Mouse (Mus musculus): ENCODE measurements around the gene Slc25a30. TPM values are rescaled to one million over a fixed set of nuclear protein-coding genes. Genes with fewer than 3 reads are reported as not detected.

The Slc25a30 gene
- polyA plus RNA-seq, 1 experiment from 2014 or later = 6.1 TPM

DNA sequence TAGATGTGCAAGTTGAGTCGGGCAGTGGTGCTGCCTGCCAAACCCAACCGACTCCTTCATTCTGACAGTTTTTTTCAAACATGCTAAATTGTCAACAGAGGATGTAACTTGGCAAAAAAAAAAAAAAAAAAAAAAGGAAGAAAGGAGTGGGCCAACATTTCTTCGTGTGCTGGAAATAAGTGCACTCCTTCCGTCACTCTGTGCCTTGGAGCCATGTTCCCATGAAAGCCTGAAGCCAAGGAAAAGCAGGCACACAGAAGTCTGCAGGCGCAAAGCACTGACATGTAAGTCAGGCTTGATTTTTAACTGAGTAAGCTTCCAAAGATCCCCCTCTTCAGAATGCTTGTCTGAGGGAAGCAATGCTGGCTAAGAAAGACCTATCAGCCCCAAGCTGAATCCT, 74.2 kb downstream of the Slc25a30 start:
- no peaks in the 10 kb centered on the region; the same call in none of the 2 replicates for H3K36me3 ChIP-seq (replicated peaks; ENCODE audit: control insufficient read depth, insufficient read depth, low read depth, low read length)
- H3K9me3 ChIP-seq (replicated peaks; ENCODE audit: control insufficient read depth, low read length) = no peaks in the 10 kb centered on the region
- no peak overlapping the region for H3K4me3 ChIP-seq (ENCODE audit: low read depth, low read length)
- H3K27ac ChIP-seq (replicated peaks; ENCODE audit: low read depth, low read length) = no peak overlapping the region
- ATAC-seq (replicated peaks; ENCODE audit: insufficient number of reproducible peaks, low FRiP score, low TSS enrichment, low read depth) (no peak), DNase-seq (ENCODE audit: low spot score) (no peak)
- H3K4me1 ChIP-seq (ENCODE audit: control insufficient read depth, insufficient read depth, low read length) = no peaks in the 10 kb centered on the region
- 90% methylated on average over 5 of the region's 5 CpGs for WGBS
- H3K4me2 ChIP-seq (ENCODE audit: low read depth, low read length) = no peak overlapping the region
- H3K9ac ChIP-seq (replicated peaks; ENCODE audit: low read length) = no peak overlapping the region
- no peaks in the 10 kb centered on the region for H3K27me3 ChIP-seq (ENCODE audit: control insufficient read depth, insufficient read depth, low read length)

DNA sequence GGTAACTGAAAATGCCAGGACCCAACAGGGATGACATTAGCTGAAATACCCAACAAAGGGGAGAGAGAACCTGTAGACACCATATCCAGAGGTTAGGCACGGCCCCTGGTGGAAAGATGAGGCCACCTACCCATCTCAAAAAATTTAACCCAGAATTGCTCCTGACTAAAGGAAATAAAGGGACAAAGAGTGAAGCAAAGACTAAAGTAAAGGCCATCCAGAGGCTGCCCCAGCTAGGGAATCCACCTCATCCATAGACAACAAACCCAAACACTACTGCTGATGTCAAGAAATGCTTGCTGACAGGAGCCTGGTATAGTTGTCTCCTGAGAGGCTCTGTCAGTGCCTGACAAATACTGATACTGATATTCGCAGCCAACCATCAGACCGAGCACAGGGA, 75.1 kb downstream of the Slc25a30 start:
- H3K9me3 ChIP-seq (replicated peaks; ENCODE audit: control insufficient read depth, low read length) = no peaks in the 10 kb centered on the region
- H3K9ac ChIP-seq (replicated peaks; ENCODE audit: low read length) = no peak overlapping the region
- H3K36me3 ChIP-seq (replicated peaks; ENCODE audit: control insufficient read depth, insufficient read depth, low read depth, low read length) = no peaks in the 10 kb centered on the region; the same call in none of the 2 replicates
- H3K4me2 ChIP-seq (ENCODE audit: low read depth, low read length) = no peak overlapping the region
- no peak overlapping the region for H3K27ac ChIP-seq (replicated peaks; ENCODE audit: low read depth, low read length)
- H3K4me3 ChIP-seq (ENCODE audit: low read depth, low read length) = no peak overlapping the region
- 93% methylated on average over 3 of the region's 3 CpGs for WGBS
- DNase-seq (ENCODE audit: low spot score) (no peak), ATAC-seq (replicated peaks; ENCODE audit: insufficient number of reproducible peaks, low FRiP score, low TSS enrichment, low read depth) (no peak)
- H3K27me3 ChIP-seq (ENCODE audit: control insufficient read depth, insufficient read depth, low read length) = no peaks in the 10 kb centered on the region
- H3K4me1 ChIP-seq (ENCODE audit: control insufficient read depth, insufficient read depth, low read length) = no peaks in the 10 kb centered on the region

Other genes starting within 250 kb of the Slc25a30 start
- gene Spert, start 193.9 kb downstream of the Slc25a30 start, polyA plus RNA-seq (2014; fragmentation: Nextera tagmentation; extraction: Ambion mirVana) = not detected in 2 replicates
- not detected in 2 replicates for gene Erich6b, start 144.8 kb downstream of the Slc25a30 start, polyA plus RNA-seq (2014; fragmentation: Nextera tagmentation; extraction: Ambion mirVana)
- 26.5 and 27.2 TPM in 2 replicates for gene Cog3, start 32.5 kb downstream of the Slc25a30 start, polyA plus RNA-seq (2014; fragmentation: Nextera tagmentation; extraction: Ambion mirVana)
- 1,068 and 1,141 TPM in 2 replicates for gene Tpt1, start 58.1 kb upstream of the Slc25a30 start, polyA plus RNA-seq (2014; fragmentation: Nextera tagmentation; extraction: Ambion mirVana)
- gene Kctd4, start 168.0 kb upstream of the Slc25a30 start, polyA plus RNA-seq (2014; fragmentation: Nextera tagmentation; extraction: Ambion mirVana) = 0.34 and 0.38 TPM in 2 replicates
- 55.9 and 56.3 TPM in 2 replicates for gene Gtf2f2, start 223.8 kb upstream of the Slc25a30 start, polyA plus RNA-seq (2014; fragmentation: Nextera tagmentation; extraction: Ambion mirVana)

Data from embryonic facial prominence, embryonic 11.5 days (tissue).